Mouse (Mus musculus): ENCODE data around the gene Pheta2. TPM values are rescaled to one million over a fixed set of nuclear protein-coding genes. Genes with fewer than 3 reads are reported as not detected.
A peak's percentile ranks its signal among the peaks of the same experiment; 100 is the strongest.
"Not testable (repeated sequence)": the region's sequence is repeated elsewhere in the genome, so short reads cannot be mapped to it uniquely, and the experiment has no call there.

The Pheta2 gene
- polyA plus RNA-seq, 1 experiment from 2014 or later = 3.6 TPM

DNA sequence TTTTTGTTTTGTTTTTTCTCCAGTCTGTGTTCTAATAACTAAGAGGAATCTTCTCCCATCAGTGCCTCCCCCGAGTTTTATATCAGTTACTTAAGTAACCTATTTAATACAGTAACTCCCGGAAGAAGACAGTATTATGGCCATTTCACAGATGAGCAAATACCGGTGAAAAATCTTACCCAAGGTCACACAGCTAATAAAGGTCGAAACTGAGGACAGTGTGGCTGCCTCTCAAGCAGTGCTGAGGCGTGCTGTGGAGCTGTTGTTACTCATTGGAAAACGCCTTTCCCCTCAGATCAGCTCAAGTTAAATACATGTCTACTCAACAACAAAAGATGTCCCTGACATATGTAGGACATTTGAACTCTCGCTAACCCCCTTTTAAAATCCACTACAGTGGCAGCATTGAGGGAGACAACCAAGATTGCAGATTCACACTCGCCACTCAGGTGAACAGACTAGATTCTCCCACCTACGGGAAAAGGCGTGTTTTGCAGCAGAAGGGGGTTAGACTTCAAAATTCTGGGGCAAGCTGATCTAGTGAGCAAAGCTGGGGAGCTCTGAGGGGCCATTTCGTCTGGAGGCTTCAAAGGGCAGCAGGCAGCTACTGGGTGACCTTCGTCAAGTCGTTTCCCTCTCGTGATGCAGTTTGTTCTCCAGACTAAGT lies 14.5 kb downstream of the Pheta2 start:
- peak overlapping the region; percentile 87 for H3K4me3 ChIP-seq (ENCODE audit: low read depth, low read length)
- no peak for DNase-seq (ENCODE audit: low spot score)
- peak overlapping the region; percentile 66 for H3K4me2 ChIP-seq (ENCODE audit: low read depth, low read length)
- H3K4me1 ChIP-seq (ENCODE audit: control insufficient read depth, insufficient read depth, low read length) = no peaks in the 10 kb centered on the region; the same call in 1 of the 2 replicates
- 28% methylated on average over 14 of the region's 14 CpGs for WGBS
- H3K27me3 ChIP-seq (ENCODE audit: control insufficient read depth, insufficient read depth, low read length) = no peaks in the 10 kb centered on the region
- H3K27ac ChIP-seq (replicated peaks; ENCODE audit: low read depth, low read length) = peak overlapping the region; percentile 25; the same call in 1 of the 2 replicates
- H3K9ac ChIP-seq (replicated peaks; ENCODE audit: low read length) = peak overlapping the region; percentile 91
- H3K36me3 ChIP-seq (replicated peaks; ENCODE audit: control insufficient read depth, insufficient read depth, low read depth, low read length) = peaks cover 5% of the 10 kb centered on the region
- no peak for ATAC-seq (replicated peaks; ENCODE audit: insufficient number of reproducible peaks, low FRiP score, low TSS enrichment, low read depth)
- H3K9me3 ChIP-seq (replicated peaks; ENCODE audit: control insufficient read depth, low read length) = no peaks in the 10 kb centered on the region

DNA sequence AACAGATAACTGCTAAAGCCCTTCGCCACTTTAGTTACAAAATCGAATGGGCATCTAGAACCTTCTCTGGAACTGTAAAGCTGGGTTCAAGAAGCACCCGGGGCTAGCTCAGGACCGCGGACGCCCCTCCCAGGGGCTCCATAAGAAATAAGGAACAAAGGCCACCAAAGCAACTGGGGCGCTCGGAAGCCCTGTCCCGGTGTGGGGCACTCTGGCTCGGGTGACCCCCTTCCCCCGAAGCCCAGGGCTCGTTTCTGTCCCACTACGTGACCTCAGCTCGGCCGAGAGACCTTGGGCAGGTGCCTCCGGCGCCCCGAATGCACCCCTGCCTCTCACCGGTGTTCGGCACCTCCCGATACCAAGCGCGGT lies 15.0 kb downstream of the Pheta2 start:
- no peaks in the 10 kb centered on the region; the same call in 1 of the 2 replicates for H3K4me1 ChIP-seq (ENCODE audit: control insufficient read depth, insufficient read depth, low read length)
- peaks cover 5% of the 10 kb centered on the region for H3K36me3 ChIP-seq (replicated peaks; ENCODE audit: control insufficient read depth, insufficient read depth, low read depth, low read length)
- H3K27me3 ChIP-seq (ENCODE audit: control insufficient read depth, insufficient read depth, low read length) = no peaks in the 10 kb centered on the region
- peak overlapping the region; percentile 25; the same call in 1 of the 2 replicates for H3K27ac ChIP-seq (replicated peaks; ENCODE audit: low read depth, low read length)
- no peaks in the 10 kb centered on the region for H3K9me3 ChIP-seq (replicated peaks; ENCODE audit: control insufficient read depth, low read length)
- H3K9ac ChIP-seq (replicated peaks; ENCODE audit: low read length) = peak overlapping the region; percentile 91
- ATAC-seq (replicated peaks; ENCODE audit: insufficient number of reproducible peaks, low FRiP score, low TSS enrichment, low read depth) (peak; percentile 49; the same call in 1 of the 2 replicates), DNase-seq (ENCODE audit: low spot score) (no peak)
- 1% methylated on average over 23 of the region's 23 CpGs for whole genome bisulfite sequencing
- H3K4me3 ChIP-seq (ENCODE audit: low read depth, low read length) = peak overlapping the region; percentile 87
- peak overlapping the region; percentile 66 for H3K4me2 ChIP-seq (ENCODE audit: low read depth, low read length)

DNA sequence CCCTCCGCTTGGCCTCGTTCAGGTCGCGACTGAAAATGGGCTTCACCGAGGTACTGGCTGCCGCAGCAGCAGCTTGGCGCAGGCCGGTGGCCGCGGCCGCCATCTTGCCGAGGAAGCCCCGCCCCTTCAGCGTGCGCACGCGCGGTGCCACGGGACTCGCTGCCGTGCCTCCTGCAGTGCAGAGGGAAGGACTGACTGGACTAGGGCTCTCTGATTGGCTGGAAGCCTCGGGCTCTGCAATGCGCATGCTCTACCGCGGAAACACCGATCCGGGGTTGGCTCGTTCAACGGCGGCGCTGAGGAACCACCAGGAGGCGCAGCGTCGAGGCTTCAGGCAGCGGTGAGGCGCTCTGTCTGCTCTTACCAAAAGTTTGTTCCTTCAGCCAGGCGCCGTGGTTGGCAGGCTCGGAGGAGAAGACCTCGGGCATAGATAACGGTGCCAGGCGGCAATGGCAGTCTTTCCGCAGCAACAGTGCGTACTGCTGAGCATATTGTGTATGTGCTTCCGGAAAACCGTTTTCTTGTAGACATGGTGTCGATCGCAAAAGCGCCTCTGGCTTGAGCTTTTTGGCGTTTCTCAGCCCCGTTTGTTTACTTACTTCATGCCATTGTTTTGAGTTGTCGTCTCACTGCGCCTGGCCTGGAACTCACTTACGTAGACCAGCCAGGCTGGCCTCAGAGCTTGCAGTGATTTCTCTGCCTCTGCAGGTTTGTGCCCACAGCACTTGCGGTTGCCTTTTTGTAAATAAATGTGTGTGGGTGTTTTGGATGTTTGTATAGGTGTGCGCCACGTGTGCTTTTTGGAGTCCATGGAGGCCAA lies 15.6 kb downstream of the Pheta2 start, which contains the start of gene Ndufa6:
TSS of gene Ndufa6 (minus strand) at position 197 of the 820 bp plus-strand sequence.
- Histone ChIP-seq H3K27me3 (ENCODE audit: control insufficient read depth, insufficient read depth, low read length) (no peaks in the 10 kb centered on the region), H3K9ac (replicated peaks; ENCODE audit: low read length) (peak within 1 kb of the TSS; percentile 91), H3K4me3 (ENCODE audit: low read depth, low read length) (peak within 1 kb of the TSS; percentile 87), H3K36me3 (replicated peaks; ENCODE audit: control insufficient read depth, insufficient read depth, low read depth, low read length) (peaks cover 5% of the 10 kb centered on the region), H3K9me3 (replicated peaks; ENCODE audit: control insufficient read depth, low read length) (no peaks in the 10 kb centered on the region), H3K27ac (replicated peaks; ENCODE audit: low read depth, low read length) (peak within 1 kb of the TSS; percentile 25; the same call in 1 of the 2 replicates), H3K4me2 (ENCODE audit: low read depth, low read length) (peak within 1 kb of the TSS; percentile 66), H3K4me1 (ENCODE audit: control insufficient read depth, insufficient read depth, low read length) (no peaks in the 10 kb centered on the region; the same call in 1 of the 2 replicates)
- peak; percentile 98 for DNase-seq (ENCODE audit: low spot score)
- peak; percentile 99 for ATAC-seq (replicated peaks; ENCODE audit: insufficient number of reproducible peaks, low FRiP score, low TSS enrichment, low read depth)
- WGBS = 2% methylated on average over 56 of the region's 57 CpGs

DNA sequence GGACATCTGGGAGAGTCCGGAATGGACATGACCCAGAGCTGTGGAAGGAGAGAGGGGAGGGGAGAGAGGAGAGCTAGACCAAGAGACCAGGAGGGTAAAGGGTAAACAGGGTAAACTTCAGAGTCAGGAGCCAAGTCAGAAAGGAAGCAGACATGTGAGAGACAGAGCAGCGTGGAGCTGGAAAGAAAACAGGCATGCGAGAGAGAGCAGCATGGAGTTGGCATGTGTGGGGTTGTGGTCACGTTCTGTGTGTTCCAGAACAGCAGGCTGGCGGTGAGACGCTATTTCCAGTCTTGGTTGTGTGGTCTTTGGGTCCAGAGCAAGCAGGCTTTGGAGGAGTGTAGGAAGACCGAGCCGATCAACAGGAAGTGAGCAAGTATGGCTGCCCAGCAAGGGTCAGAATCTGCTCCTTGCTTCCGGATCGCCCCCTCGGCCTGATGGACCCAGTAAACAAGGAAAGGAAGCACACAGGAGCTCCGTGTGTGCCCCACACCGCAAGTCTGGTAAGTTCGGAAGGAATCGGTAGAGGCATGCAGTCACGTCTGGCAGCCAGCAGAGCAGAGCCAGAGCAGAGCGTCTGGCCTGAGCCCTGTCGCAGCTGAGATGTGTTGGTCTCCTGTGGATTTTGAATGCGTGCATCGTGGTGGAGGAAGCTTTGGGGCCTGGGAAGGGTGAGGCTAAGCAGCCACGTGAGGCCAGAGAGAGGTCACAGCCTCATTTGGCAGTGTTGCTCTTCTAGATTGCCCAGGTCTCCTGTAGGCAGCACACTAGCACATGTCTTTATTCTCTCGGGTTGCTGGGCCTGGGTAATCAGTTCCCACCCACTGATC lies 19.9 kb downstream of the Pheta2 start:
- H3K9ac ChIP-seq (replicated peaks; ENCODE audit: low read length) = no peak overlapping the region
- ATAC-seq (replicated peaks; ENCODE audit: insufficient number of reproducible peaks, low FRiP score, low TSS enrichment, low read depth) (no peak), DNase-seq (ENCODE audit: low spot score) (no peak)
- no peaks in the 10 kb centered on the region for H3K4me1 ChIP-seq (ENCODE audit: control insufficient read depth, insufficient read depth, low read length)
- no peak overlapping the region for H3K4me2 ChIP-seq (ENCODE audit: low read depth, low read length)
- no peaks in the 10 kb centered on the region for H3K9me3 ChIP-seq (replicated peaks; ENCODE audit: control insufficient read depth, low read length)
- no peak overlapping the region for H3K27ac ChIP-seq (replicated peaks; ENCODE audit: low read depth, low read length)
- no peak overlapping the region for H3K4me3 ChIP-seq (ENCODE audit: low read depth, low read length)
- no peaks in the 10 kb centered on the region for H3K27me3 ChIP-seq (ENCODE audit: control insufficient read depth, insufficient read depth, low read length)
- no peaks in the 10 kb centered on the region for H3K36me3 ChIP-seq (replicated peaks; ENCODE audit: control insufficient read depth, insufficient read depth, low read depth, low read length)
- 66% methylated on average over 22 of the region's 22 CpGs for WGBS

DNA sequence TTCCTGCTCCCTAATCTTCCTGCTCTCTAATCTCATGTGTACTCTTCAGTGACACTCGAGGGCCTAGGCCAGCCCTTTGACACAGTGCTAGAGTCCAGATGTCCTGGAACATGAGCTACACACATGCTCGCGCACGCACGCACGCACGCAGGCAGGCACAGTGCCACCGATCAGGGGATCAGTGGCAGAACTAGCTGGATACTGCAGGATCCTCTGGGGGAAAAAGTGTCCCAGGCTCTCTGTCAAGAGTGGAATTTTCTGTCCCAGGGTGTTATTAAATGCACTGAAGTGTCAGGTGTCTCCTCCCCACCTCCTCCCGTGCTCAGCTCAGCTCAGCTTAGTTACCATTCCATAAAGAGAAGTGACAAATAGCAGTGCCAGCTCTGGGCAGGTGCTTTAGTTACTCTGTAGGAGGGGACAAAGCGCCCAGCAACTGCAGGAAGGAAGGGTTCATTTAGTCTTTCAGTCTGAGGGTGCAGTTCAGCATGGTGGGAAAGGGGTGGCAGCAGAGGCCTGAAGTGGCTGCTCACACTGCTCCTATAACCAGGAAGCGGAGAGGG lies 22.8 kb downstream of the Pheta2 start:
- H3K4me2 ChIP-seq (ENCODE audit: low read depth, low read length) = no peak overlapping the region
- WGBS = 69% methylated on average over 11 of the region's 11 CpGs
- no peak overlapping the region for H3K27ac ChIP-seq (replicated peaks; ENCODE audit: low read depth, low read length)
- H3K36me3 ChIP-seq (replicated peaks; ENCODE audit: control insufficient read depth, insufficient read depth, low read depth, low read length) = no peaks in the 10 kb centered on the region
- no peaks in the 10 kb centered on the region for H3K9me3 ChIP-seq (replicated peaks; ENCODE audit: control insufficient read depth, low read length)
- H3K27me3 ChIP-seq (ENCODE audit: control insufficient read depth, insufficient read depth, low read length) = no peaks in the 10 kb centered on the region
- no peaks in the 10 kb centered on the region for H3K4me1 ChIP-seq (ENCODE audit: control insufficient read depth, insufficient read depth, low read length)
- H3K9ac ChIP-seq (replicated peaks; ENCODE audit: low read length) = no peak overlapping the region
- peak; percentile 14; the same call in 1 of the 2 replicates for ATAC-seq (replicated peaks; ENCODE audit: insufficient number of reproducible peaks, low FRiP score, low TSS enrichment, low read depth)
- no peak overlapping the region for H3K4me3 ChIP-seq (ENCODE audit: low read depth, low read length)
- no peak for DNase-seq (ENCODE audit: low spot score)

DNA sequence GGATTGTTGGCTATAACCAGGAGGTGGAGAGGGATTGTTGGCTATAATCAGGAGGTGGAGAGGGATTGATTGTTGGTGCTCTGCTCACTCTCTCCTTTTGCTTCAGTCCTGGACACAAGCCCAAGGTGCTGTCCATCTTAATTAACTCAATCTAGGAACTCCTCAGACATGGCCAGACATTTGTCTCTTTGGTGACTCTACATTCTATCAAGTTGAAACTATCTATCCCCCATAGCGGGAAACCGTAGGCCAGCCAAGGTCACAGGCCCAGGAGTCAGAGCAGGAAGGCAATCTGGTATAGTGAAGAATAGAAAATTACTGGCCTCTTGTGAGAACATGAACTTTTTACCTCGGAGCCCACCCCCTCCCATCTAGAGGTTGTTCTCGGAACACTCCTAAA lies 23.5 kb downstream of the Pheta2 start:
- no peak overlapping the region for H3K4me2 ChIP-seq (ENCODE audit: low read depth, low read length)
- no peaks in the 10 kb centered on the region for H3K4me1 ChIP-seq (ENCODE audit: control insufficient read depth, insufficient read depth, low read length)
- H3K9ac ChIP-seq (replicated peaks; ENCODE audit: low read length) = no peak overlapping the region
- no peak for ATAC-seq (replicated peaks; ENCODE audit: insufficient number of reproducible peaks, low FRiP score, low TSS enrichment, low read depth)
- H3K9me3 ChIP-seq (replicated peaks; ENCODE audit: control insufficient read depth, low read length) = no peaks in the 10 kb centered on the region
- no peak for DNase-seq (ENCODE audit: low spot score)
- no peak overlapping the region for H3K27ac ChIP-seq (replicated peaks; ENCODE audit: low read depth, low read length)
- H3K36me3 ChIP-seq (replicated peaks; ENCODE audit: control insufficient read depth, insufficient read depth, low read depth, low read length) = no peaks in the 10 kb centered on the region
- 89% methylated on average over 3 of the region's 4 CpGs for WGBS
- no peaks in the 10 kb centered on the region for H3K27me3 ChIP-seq (ENCODE audit: control insufficient read depth, insufficient read depth, low read length)
- H3K4me3 ChIP-seq (ENCODE audit: low read depth, low read length) = no peak overlapping the region

DNA sequence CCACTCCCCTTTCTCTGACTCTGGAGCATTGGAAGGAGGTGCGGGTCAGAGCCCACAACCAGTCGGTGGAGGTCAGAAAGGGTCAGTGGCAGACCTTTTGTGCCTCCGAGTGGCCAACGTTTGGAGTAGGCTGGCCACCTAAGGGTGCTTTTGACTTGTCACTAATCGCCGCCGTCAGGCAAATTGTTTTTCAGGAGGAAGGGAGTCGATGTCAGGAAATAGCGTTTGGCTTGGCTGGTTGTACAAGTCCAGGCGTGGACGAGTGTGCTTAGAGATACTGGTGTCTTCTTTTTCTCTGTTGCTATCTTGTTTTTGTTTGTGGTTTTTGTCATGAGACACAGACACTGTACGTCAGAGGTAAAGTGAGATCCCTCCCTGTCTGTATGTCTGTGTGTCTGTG lies 25.1 kb downstream of the Pheta2 start:
- not testable (repeated sequence) for ATAC-seq (replicated peaks; ENCODE audit: insufficient number of reproducible peaks, low FRiP score, low TSS enrichment, low read depth); H3K36me3 ChIP-seq (replicated peaks; ENCODE audit: control insufficient read depth, insufficient read depth, low read depth, low read length); H3K4me2 ChIP-seq (ENCODE audit: low read depth, low read length); H3K4me3 ChIP-seq (ENCODE audit: low read depth, low read length); H3K27ac ChIP-seq (replicated peaks; ENCODE audit: low read depth, low read length); H3K9me3 ChIP-seq (replicated peaks; ENCODE audit: control insufficient read depth, low read length); H3K4me1 ChIP-seq (ENCODE audit: control insufficient read depth, insufficient read depth, low read length); H3K9ac ChIP-seq (replicated peaks; ENCODE audit: low read length); DNase-seq (ENCODE audit: low spot score); H3K27me3 ChIP-seq (ENCODE audit: control insufficient read depth, insufficient read depth, low read length)
- WGBS = 74% methylated on average over 7 of the region's 12 CpGs
